Mouse (Mus musculus) urinary bladder, postnatal 4 days (tissue): Measurements from ENCODE around the gene Hes1.
"Not testable (repeated sequence)": the region's sequence is repeated elsewhere in the genome, so short reads cannot be mapped to it uniquely, and the experiment has no call there.

ENCODE experiments used
- DNase-seq, 2 experiments: peaks; one replicate each; pipeline ENCODE4 v3.0.0; 2021 to 2022; ENCODE audit warnings: low spot score in 2 of 2

Gene Hes1

GRCm38 (mm10) chr16:30069950-30070770 lies 6.0 kb downstream of the Hes1 start:
- DNase-seq: peak; percentile 85 to 88

- DNase-seq: no peak
Observed at GRCm38 (mm10) chr16:30070771-30071191, 6.6 kb downstream of the Hes1 start.

- no peak for DNase-seq
Observed at GRCm38 (mm10) chr16:30073317-30073716, 9.1 kb downstream of the Hes1 start.

- DNase-seq: no peak
Observed at GRCm38 (mm10) chr16:30081498-30081897, 17.3 kb downstream of the Hes1 start.

GRCm38 (mm10) chr16:30081980-30082379 lies 17.8 kb downstream of the Hes1 start:
- DNase-seq: no peak

- DNase-seq: no peak
Observed at GRCm38 (mm10) chr16:30082965-30083364, 18.8 kb downstream of the Hes1 start.

GRCm38 (mm10) chr16:30083536-30083935 lies 19.4 kb downstream of the Hes1 start:
- no peak for DNase-seq

GRCm38 (mm10) chr16:30088646-30089045 lies 24.5 kb downstream of the Hes1 start:
- DNase-seq: no peak

GRCm38 (mm10) chr16:30090200-30090865 lies 26.1 kb downstream of the Hes1 start:
- no peak for DNase-seq

GRCm38 (mm10) chr16:30096050-30096449 lies 31.9 kb downstream of the Hes1 start:
- DNase-seq: no peak

GRCm38 (mm10) chr16:30096475-30096874 lies 32.3 kb downstream of the Hes1 start:
- DNase-seq: no peak

- no peak for DNase-seq
Observed at GRCm38 (mm10) chr16:30099124-30099523, 34.9 kb downstream of the Hes1 start.

- no peak for DNase-seq
Observed at GRCm38 (mm10) chr16:30102149-30102915, 38.1 kb downstream of the Hes1 start.

GRCm38 (mm10) chr16:30102982-30103381 lies 38.8 kb downstream of the Hes1 start:
- no peak for DNase-seq

- DNase-seq: no peak
Observed at GRCm38 (mm10) chr16:30103495-30103894, 39.3 kb downstream of the Hes1 start.

GRCm38 (mm10) chr16:30104363-30104762 lies 40.2 kb downstream of the Hes1 start:
- DNase-seq: no peak

GRCm38 (mm10) chr16:30105476-30105875 lies 41.3 kb downstream of the Hes1 start:
- no peak for DNase-seq

- not testable (repeated sequence) for DNase-seq
Observed at GRCm38 (mm10) chr16:30108167-30108566, 44.0 kb downstream of the Hes1 start.

- no peak for DNase-seq
Observed at GRCm38 (mm10) chr16:30110466-30110865, 46.3 kb downstream of the Hes1 start.

GRCm38 (mm10) chr16:30111069-30111468 lies 46.9 kb downstream of the Hes1 start:
- no peak for DNase-seq

- DNase-seq: no peak
Observed at GRCm38 (mm10) chr16:30111566-30111965, 47.4 kb downstream of the Hes1 start.

GRCm38 (mm10) chr16:30113170-30113569 lies 49.0 kb downstream of the Hes1 start:
- DNase-seq: no peak
